Mouse (Mus musculus) stomach, postnatal 0 days (tissue): ENCODE results near the gene Adgre1.

ENCODE experiments used
- CTCF ChIP-seq: IDR thresholded peaks from 2 replicates; pipeline ENCODE4 v1.5.1; 2016; ENCODE audit warnings: antibody characterized with exemption, low read depth, mild to moderate bottlenecking, moderate library complexity
- EP300 ChIP-seq: optimal IDR thresholded peaks from 2 replicates; pipeline ENCODE3; 2016; ENCODE audit warnings: antibody characterized with exemption

- TF ChIP-seq CTCF (no peak), EP300 (no peak)
These were observed 1.2 kb downstream of the Adgre1 start for GRCm38 (mm10) chr17:57359485-57360241.
